Mouse (Mus musculus) neutrophil, adult 5-6 weeks (primary cell): Measurements from ENCODE around the gene Carmil2. TPM values are rescaled to one million over a fixed set of nuclear protein-coding genes. Genes with fewer than 3 reads are reported as not detected.
A peak's percentile ranks its signal among the peaks of the same experiment; 100 is the strongest.

Experiments used
- ATAC-seq: fragments of 151-379, 151-347 bp; 2 replicates; pipeline ENCODE4 v1.8.0; 2017; ENCODE audit warnings: mild to moderate bottlenecking, moderate TSS enrichment; ENCODE audit not compliant: insufficient number of reproducible peaks, poor library complexity, low FRiP score, severe bottlenecking; ENCODE audit errors: extremely low read depth
- total RNA-seq: library from RNA; stranded (forward); fragments of 200-1000 nt; gene quantifications from 2 replicates; pipeline ENCODE4 v1.2.3, GENCODE M21; 2017

The Carmil2 gene
- total RNA-seq, 1 experiment from 2014 or later: 29.7 TPM

- ATAC-seq: peak; percentile 89
Observed at GRCm38 (mm10) chr8:105714139-105714538, 28.1 kb downstream of the Carmil2 start.

GRCm38 (mm10) chr8:105715042-105715441 lies 29.0 kb downstream of the Carmil2 start:
- ATAC-seq: no peak

- no peak for ATAC-seq
Observed at GRCm38 (mm10) chr8:105716302-105716945, 30.4 kb downstream of the Carmil2 start.

GRCm38 (mm10) chr8:105719637-105720036 lies 33.6 kb downstream of the Carmil2 start:
- ATAC-seq: no peak

- ATAC-seq: no peak
Observed at GRCm38 (mm10) chr8:105722861-105723260, 36.8 kb downstream of the Carmil2 start.

GRCm38 (mm10) chr8:105725726-105726125 lies 39.7 kb downstream of the Carmil2 start:
- ATAC-seq: no peak

GRCm38 (mm10) chr8:105727397-105728124 lies 41.5 kb downstream of the Carmil2 start:
- ATAC-seq: 0 out of 2 replicates have a peak, but pooled peaks have one; percentile 13

- no peak for ATAC-seq
Observed at GRCm38 (mm10) chr8:105732186-105732585, 46.1 kb downstream of the Carmil2 start.

- ATAC-seq: no peak
Observed at GRCm38 (mm10) chr8:105739216-105739615, 53.1 kb downstream of the Carmil2 start.

- ATAC-seq: no peak
Observed at GRCm38 (mm10) chr8:105743301-105743700, 57.2 kb downstream of the Carmil2 start.

Other genes with a start within 250 kb of the Carmil2 start
- gene Tppp3, start 214.7 kb upstream of the Carmil2 start, total RNA-seq: 4.9 and 9.3 TPM in 2 replicates
- 0.47 and 0.86 TPM in 2 replicates for gene Zdhhc1, start 189.4 kb upstream of the Carmil2 start, total RNA-seq
- gene Hsd11b2, start 167.5 kb upstream of the Carmil2 start, total RNA-seq: not detected in 2 replicates
- gene Atp6v0d1, start 120.2 kb upstream of the Carmil2 start, total RNA-seq: 71.1 and 86.3 TPM in 2 replicates
- 6.2 and 7.6 TPM in 2 replicates for gene Ripor1, start 81.0 kb upstream of the Carmil2 start, total RNA-seq
- 140 and 147 TPM in 2 replicates for gene Ctcf, start 49.7 kb upstream of the Carmil2 start, total RNA-seq
- not detected in 2 replicates for gene Agrp, start 48.9 kb upstream of the Carmil2 start, total RNA-seq
- 28.7 and 29.8 TPM in 2 replicates for gene Acd, start 14.8 kb downstream of the Carmil2 start, total RNA-seq
- gene Pard6a, start 14.9 kb downstream of the Carmil2 start, total RNA-seq: 3.8 and 4.7 TPM in 2 replicates
- not detected in 2 replicates for gene 4933405L10Rik, start 21.4 kb downstream of the Carmil2 start, total RNA-seq
- gene Enkd1, start 21.9 kb downstream of the Carmil2 start, total RNA-seq: 0.58 and 0.86 TPM in 2 replicates
- 1.6 and 3.6 TPM in 2 replicates for gene Gfod2, start 72.4 kb downstream of the Carmil2 start, total RNA-seq
- 16.9 and 17.2 TPM in 2 replicates for gene Ranbp10, start 141.1 kb downstream of the Carmil2 start, total RNA-seq
- 1.3 and 1.5 TPM in 2 replicates for gene Tsnaxip1, start 141.5 kb downstream of the Carmil2 start, total RNA-seq
- 6.4 and 10.4 TPM in 2 replicates for gene Cenpt, start 167.0 kb downstream of the Carmil2 start, total RNA-seq
- gene Thap11, start 168.9 kb downstream of the Carmil2 start, total RNA-seq: 16.3 and 16.6 TPM in 2 replicates
- gene Nutf2, start 174.3 kb downstream of the Carmil2 start, total RNA-seq: 18.9 and 23.7 TPM in 2 replicates
- gene Edc4, start 194.6 kb downstream of the Carmil2 start, total RNA-seq: 53.4 and 54.1 TPM in 2 replicates
- not detected in 2 replicates for gene Nrn1l, start 207.3 kb downstream of the Carmil2 start, total RNA-seq
- 16.8 and 17.8 TPM in 2 replicates for gene Pskh1, start 214.2 kb downstream of the Carmil2 start, total RNA-seq
- 3.5 and 5.9 TPM in 2 replicates for gene Ctrl, start 247.6 kb downstream of the Carmil2 start, total RNA-seq